Mouse (Mus musculus) cerebellum, adult 2 months (tissue): ENCODE results near the gene Fam78a.

Experiments used
- CTCF ChIP-seq: fragments of 200-500 bp; IDR thresholded peaks from 2 replicates; pipeline ENCODE4 v1.5.1; 2011; ENCODE audit warnings: low read depth, mild to moderate bottlenecking, control low read depth, low read length, moderate library complexity, borderline replicate concordance; ENCODE audit not compliant: insufficient read depth
- POLR2A ChIP-seq: fragments of 200-500 bp; IDR thresholded peaks from 2 replicates; pipeline ENCODE4 v1.6.1; 2011; ENCODE audit warnings: low read length, control low read depth, borderline replicate concordance; ENCODE audit not compliant: insufficient read depth

DNA sequence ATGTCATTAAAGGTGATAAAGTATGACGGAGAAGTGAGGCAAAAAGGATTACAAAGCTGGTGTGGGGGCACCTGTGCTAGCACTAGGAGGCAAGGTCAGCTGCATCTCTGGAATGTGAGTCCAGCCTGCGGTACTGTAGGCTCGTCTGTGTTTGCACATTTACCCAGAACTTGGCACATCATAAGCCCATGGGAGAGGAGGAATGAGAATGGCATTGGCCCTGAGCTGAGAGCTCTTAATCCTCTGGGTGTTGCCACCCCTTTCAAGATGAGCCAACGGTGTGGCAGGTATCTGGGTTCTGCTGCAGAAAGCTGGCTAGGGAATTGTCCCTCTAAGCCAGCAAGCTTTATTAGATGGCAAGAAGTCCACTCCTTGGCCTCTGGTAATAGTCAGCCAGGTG is 65.0 kb downstream of the Fam78a start:
- TF ChIP-seq CTCF = no peak
- TF ChIP-seq POLR2A = no peak
